Mouse (Mus musculus) limb, embryonic 12.5 days (tissue): ENCODE results near the gene Vstm2b. TPM values are rescaled to one million over a fixed set of nuclear protein-coding genes. Genes with fewer than 3 reads are reported as not detected.

Experiments used
- ATAC-seq: fragments of 200-750 bp; cut with Nextera tagmentation; 2 replicates; pipeline ENCODE4 v1.8.0; 2017; ENCODE audit warnings: low read depth, moderate TSS enrichment; ENCODE audit not compliant: insufficient number of reproducible peaks, insufficient read depth, low FRiP score, low TSS enrichment
- H3K27ac ChIP-seq: fragments of 300-500 bp; sonication (generic); 2 replicates; pipeline ENCODE4 v1.5.1; 2016; ENCODE audit warnings: mild to moderate bottlenecking, moderate library complexity
- H3K27me3 ChIP-seq: fragments of 300-500 bp; sonication (generic); 2 replicates; pipeline ENCODE4 v1.6.1; 2016; ENCODE audit warnings: mild to moderate bottlenecking, moderate library complexity
- H3K36me3 ChIP-seq: fragments of 300-500 bp; sonication (generic); 2 replicates; pipeline ENCODE4 v1.6.1; 2016; ENCODE audit warnings: mild to moderate bottlenecking, moderate library complexity
- H3K4me1 ChIP-seq: fragments of 300-500 bp; sonication (generic); replicated peaks from 2 replicates; pipeline ENCODE4 v1.6.1; 2016
- H3K4me2 ChIP-seq: fragments of 300-500 bp; sonication (generic); 2 replicates; pipeline ENCODE4 v1.6.1; 2016; ENCODE audit warnings: mild to moderate bottlenecking, moderate library complexity
- H3K4me3 ChIP-seq: fragments of 300-500 bp; sonication (generic); replicated peaks from 2 replicates; pipeline ENCODE4 v1.5.1; 2016; ENCODE audit warnings: mild to moderate bottlenecking
- H3K9ac ChIP-seq: fragments of 300-500 bp; sonication (generic); replicated peaks from 2 replicates; pipeline ENCODE4 v1.6.1; 2016; ENCODE audit warnings: mild to moderate bottlenecking, moderate library complexity
- H3K9me3 ChIP-seq: fragments of 300-500 bp; sonication (generic); 2 replicates; pipeline ENCODE4 v1.6.1; 2016; ENCODE audit warnings: mild to moderate bottlenecking, moderate library complexity
- WGBS: fragments of 180-500 bp; shearing (Covaris S2); methylation state at CpG from one replicate; pipeline ENCODE4 v1.1.7; 2016; 5-methylcytosine and 5-hydroxymethylcytosine counted together
- polyA plus RNA-seq: library from polyadenylated mRNA; unstranded; fragments of >200 nt; fragmentation: Nextera tagmentation; extraction: Ambion mirVana; gene quantifications from 2 replicates; pipeline ENCODE4 v1.2.1, GENCODE M21; 2016

Vstm2b gene
- 3.4 and 3.6 TPM in 2 replicates for polyA plus RNA-seq

DNA sequence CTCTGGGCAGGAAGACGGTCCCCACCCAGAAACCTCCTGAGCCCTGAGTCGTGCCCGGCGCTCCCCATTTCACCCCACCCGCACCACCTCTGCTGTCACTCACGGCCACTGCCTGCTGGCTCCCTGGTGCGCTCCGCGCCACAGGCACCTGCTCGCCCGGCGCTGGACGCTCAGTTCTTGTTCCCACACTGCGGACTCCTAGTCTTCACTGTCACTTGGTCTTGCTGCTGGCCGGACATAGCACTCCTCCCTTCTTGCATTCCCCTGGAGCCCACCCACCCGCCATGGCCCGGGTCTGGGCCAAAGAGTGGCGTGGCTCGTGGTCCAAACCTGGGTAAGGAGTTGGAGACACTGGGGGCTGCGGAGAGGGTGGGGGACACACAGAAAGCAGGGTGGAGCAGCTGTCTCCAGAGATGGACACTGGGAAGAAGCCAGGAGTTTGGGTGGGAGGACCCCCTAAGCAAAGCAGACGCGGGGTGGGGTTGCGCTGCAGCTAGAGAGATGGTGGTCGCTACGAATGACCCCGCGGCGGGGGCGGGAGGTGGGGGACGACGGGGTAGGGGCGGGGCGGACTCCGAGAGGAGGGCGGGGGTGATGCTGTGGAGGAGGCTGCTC, at the start of gene Vstm2b:
Gene Vstm2b, plus strand, starts transcription at position 233 of the 615 bp plus-strand sequence.
- 3% methylated on average over 30 of the region's 35 CpGs for WGBS

DNA sequence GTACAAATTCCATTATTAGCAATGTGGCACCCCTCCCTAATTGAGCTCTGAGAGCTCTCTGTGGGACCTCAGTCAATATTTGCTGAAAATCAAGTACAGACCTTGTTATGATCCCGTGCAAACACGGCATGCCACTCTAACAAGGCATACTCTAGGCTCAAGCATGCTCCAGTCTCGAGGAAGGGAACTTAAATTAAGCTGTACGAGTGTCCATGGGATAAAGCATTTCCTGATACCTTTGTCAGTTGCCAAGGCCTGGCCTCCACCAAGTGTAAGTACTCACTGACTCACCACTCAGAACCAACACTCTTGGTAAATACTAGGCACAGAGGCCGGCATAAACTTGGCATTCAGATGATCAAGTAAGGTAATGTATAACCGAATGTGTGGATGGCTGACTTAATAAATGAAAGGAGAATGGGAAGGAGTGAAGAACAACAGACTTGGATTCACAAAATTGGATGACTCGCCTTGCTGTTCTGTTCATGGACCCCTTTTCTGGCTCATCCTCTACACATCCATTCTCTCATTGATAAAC, 42.0 kb upstream of the Vstm2b start:
- no peaks in the 10 kb centered on the region for H3K27me3 ChIP-seq
- H3K4me2 ChIP-seq, result no peak overlapping the region
- H3K9ac ChIP-seq, result no peak overlapping the region
- no peaks in the 10 kb centered on the region for H3K4me1 ChIP-seq
- H3K9me3 ChIP-seq, result no peaks in the 10 kb centered on the region
- H3K4me3 ChIP-seq, result no peak overlapping the region
- H3K36me3 ChIP-seq, result no peaks in the 10 kb centered on the region
- ATAC-seq, result no peak
- no peak overlapping the region for H3K27ac ChIP-seq
- WGBS, result 85% methylated on average over 7 of the region's 7 CpGs

More for the DNA sequence above, at the start of gene Vstm2b:
- Histone ChIP-seq H3K9ac (peak within 1 kb of the TSS; percentile 59), H3K36me3 (no peaks in the 10 kb centered on the region), H3K27me3 (peaks cover 87% of the 10 kb centered on the region), H3K9me3 (no peaks in the 10 kb centered on the region), H3K4me2 (peak within 1 kb of the TSS; percentile 93), H3K4me1 (peaks cover 20% of the 10 kb centered on the region; the same call in 1 of the 2 replicates), H3K27ac (no peak within 1 kb of the TSS), H3K4me3 (peak within 1 kb of the TSS; percentile 56)
- ATAC-seq, result peak; percentile 7; the same call in 1 of the 2 replicates

- no peaks in the 10 kb centered on the region for H3K36me3 ChIP-seq
- no peak for ATAC-seq
- no peaks in the 10 kb centered on the region for H3K9me3 ChIP-seq
- no peaks in the 10 kb centered on the region for H3K27me3 ChIP-seq
- H3K4me2 ChIP-seq, result no peak overlapping the region
- H3K9ac ChIP-seq, result no peak overlapping the region
- H3K27ac ChIP-seq, result no peak overlapping the region
- H3K4me1 ChIP-seq, result no peaks in the 10 kb centered on the region
- 72% methylated on average over 7 of the region's 7 CpGs for WGBS
- H3K4me3 ChIP-seq, result no peak overlapping the region
These were observed 24.6 kb upstream of the Vstm2b start for GRCm38 (mm10) chr7:40873380-40873990.

DNA sequence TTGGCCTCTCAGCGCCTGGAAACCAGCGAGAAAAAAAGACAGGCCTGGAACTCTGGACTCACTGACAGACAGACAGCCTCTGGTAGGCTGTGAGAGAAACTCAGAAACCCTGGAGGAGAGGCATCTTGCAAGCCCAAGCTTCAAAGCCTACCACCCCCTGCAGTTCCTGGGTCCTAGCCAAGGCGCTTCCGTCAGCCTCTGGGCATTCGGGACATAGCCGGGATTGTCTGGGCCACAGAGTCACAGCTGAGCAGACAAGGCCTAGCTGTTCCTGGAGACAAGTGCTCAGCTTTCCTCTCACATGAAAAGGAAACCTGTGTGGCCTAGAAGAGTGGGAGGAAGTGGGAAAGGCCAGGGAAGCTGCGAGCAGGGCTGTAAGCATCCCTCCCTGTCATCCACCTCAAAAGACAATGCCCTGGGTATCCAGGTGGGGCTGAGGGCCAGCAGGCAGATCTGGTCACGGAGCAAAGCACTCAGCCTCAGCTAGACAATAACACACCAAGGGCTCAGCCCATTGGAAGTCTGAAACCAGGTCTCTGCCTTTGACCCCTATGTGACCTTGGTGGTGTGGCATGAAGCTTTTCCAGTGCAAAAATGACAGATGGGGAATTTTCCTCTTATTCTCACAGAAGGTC, 13.2 kb upstream of the Vstm2b start:
- no peak for ATAC-seq
- H3K4me1 ChIP-seq, result no peaks in the 10 kb centered on the region
- WGBS, result 70% methylated on average over 8 of the region's 8 CpGs

GRCm38 (mm10) chr7:40888358-40888757, 9.8 kb upstream of the Vstm2b start:
- no peak overlapping the region for H3K27ac ChIP-seq
- no peak overlapping the region for H3K4me3 ChIP-seq
- no peak for ATAC-seq
- 91% methylated on average over 3 of the region's 3 CpGs for WGBS
- no peaks in the 10 kb centered on the region for H3K4me1 ChIP-seq
- no peak overlapping the region for H3K9ac ChIP-seq
- H3K9me3 ChIP-seq, result no peaks in the 10 kb centered on the region
- H3K4me2 ChIP-seq, result no peak overlapping the region
- no peaks in the 10 kb centered on the region; the same call in 1 of the 2 replicates for H3K27me3 ChIP-seq
- no peaks in the 10 kb centered on the region for H3K36me3 ChIP-seq

More for the DNA sequence above, 13.2 kb upstream of the Vstm2b start:
- H3K4me2 ChIP-seq, result no peak overlapping the region
- H3K9me3 ChIP-seq, result no peaks in the 10 kb centered on the region
- no peak overlapping the region for H3K9ac ChIP-seq
- H3K27me3 ChIP-seq, result no peaks in the 10 kb centered on the region
- H3K4me3 ChIP-seq, result no peak overlapping the region
- no peak overlapping the region for H3K27ac ChIP-seq
- H3K36me3 ChIP-seq, result no peaks in the 10 kb centered on the region

GRCm38 (mm10) chr7:40896964-40897363, 1.2 kb upstream of the Vstm2b start:
- Histone ChIP-seq H3K4me3 (no peak overlapping the region), H3K4me2 (no peak overlapping the region), H3K4me1 (peaks cover 13% of the 10 kb centered on the region; the same call in 1 of the 2 replicates), H3K36me3 (no peaks in the 10 kb centered on the region), H3K9ac (no peak overlapping the region), H3K27ac (no peak overlapping the region), H3K27me3 (peaks cover 75% of the 10 kb centered on the region), H3K9me3 (no peaks in the 10 kb centered on the region)
- WGBS, result 65% methylated on average over 4 of the region's 4 CpGs
- no peak for ATAC-seq

GRCm38 (mm10) chr7:40898711-40899375, 715 bp downstream of the Vstm2b start:
- WGBS, result 0% methylated on average over 63 of the region's 70 CpGs
- Histone ChIP-seq H3K4me1 (peaks cover 20% of the 10 kb centered on the region; the same call in 1 of the 2 replicates), H3K27me3 (peaks cover 94% of the 10 kb centered on the region)

GRCm38 (mm10) chr7:40899376-40900265, 1.5 kb downstream of the Vstm2b start:
- H3K27ac ChIP-seq, result no peak overlapping the region
- H3K27me3 ChIP-seq, result peaks cover 95% of the 10 kb centered on the region

More at GRCm38 (mm10) chr7:40898711-40899375, 715 bp downstream of the Vstm2b start:
- Histone ChIP-seq H3K9ac (peak overlapping the region; percentile 59), H3K4me3 (peak overlapping the region; percentile 56), H3K36me3 (no peaks in the 10 kb centered on the region), H3K9me3 (no peaks in the 10 kb centered on the region), H3K27ac (no peak overlapping the region), H3K4me2 (peak overlapping the region; percentile 93)
- peak; percentile 36 for ATAC-seq

DNA sequence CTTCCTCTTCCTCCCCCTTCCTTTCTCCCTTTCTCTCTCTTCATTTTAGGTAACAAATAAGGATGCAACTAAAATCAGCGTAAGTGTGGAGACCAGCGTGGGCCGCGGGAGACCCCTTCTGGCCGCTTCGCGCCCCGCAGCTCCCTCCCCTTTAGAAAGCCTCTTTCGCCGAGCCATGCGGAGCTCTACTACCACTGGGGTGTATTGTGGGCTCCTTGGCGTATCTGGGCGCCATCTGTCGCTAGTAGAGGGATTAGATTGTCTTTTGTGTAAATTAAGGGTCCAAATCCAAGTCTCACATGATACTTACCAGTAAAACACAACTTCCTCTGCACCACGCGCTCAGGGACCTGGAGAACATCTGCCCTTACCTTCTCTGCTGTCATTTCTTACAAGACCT, 3.1 kb downstream of the Vstm2b start:
- no peaks in the 10 kb centered on the region for H3K9me3 ChIP-seq
- peak overlapping the region; percentile 93 for H3K4me2 ChIP-seq
- WGBS, result 3% methylated on average over 16 of the region's 16 CpGs
- H3K27ac ChIP-seq, result no peak overlapping the region
- ATAC-seq, result 0 out of 2 replicates have a peak, but pooled peaks have one; percentile 52
- H3K9ac ChIP-seq, result no peak overlapping the region
- no peaks in the 10 kb centered on the region for H3K36me3 ChIP-seq
- H3K4me1 ChIP-seq, result peaks cover 20% of the 10 kb centered on the region; the same call in 1 of the 2 replicates
- peak overlapping the region; percentile 8; the same call in 1 of the 2 replicates for H3K4me3 ChIP-seq
- peaks cover 80% of the 10 kb centered on the region for H3K27me3 ChIP-seq

More at GRCm38 (mm10) chr7:40899376-40900265, 1.5 kb downstream of the Vstm2b start:
- WGBS, result under 1% methylated on average over 61 of the region's 61 CpGs
- Histone ChIP-seq H3K9me3 (no peaks in the 10 kb centered on the region), H3K36me3 (no peaks in the 10 kb centered on the region), H3K4me1 (peaks cover 20% of the 10 kb centered on the region; the same call in 1 of the 2 replicates), H3K9ac (peak overlapping the region; percentile 59), H3K4me2 (peak overlapping the region; percentile 93), H3K4me3 (peak overlapping the region; percentile 56)
- peak; percentile 41; the same call in 1 of the 2 replicates for ATAC-seq

DNA sequence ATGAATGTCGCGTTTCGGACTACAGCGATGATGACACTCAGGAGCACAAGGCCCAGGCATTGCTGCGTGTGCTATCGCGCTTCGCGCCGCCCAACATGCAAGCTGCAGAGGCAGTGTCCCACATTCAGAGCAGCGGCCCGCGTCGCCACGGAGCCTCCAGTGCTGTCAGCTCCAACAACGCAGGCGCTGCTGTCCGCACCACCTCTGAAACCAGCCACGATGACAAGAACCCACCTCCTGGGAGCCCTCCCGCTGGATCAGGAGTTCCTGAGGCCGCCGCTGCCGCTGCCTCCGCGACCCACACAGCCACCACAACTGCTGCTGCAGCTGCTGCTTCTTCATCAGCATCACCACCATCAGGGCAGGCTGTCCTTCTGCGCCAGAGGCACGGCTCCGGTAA, 4.4 kb downstream of the Vstm2b start:
- no peak for ATAC-seq
- 5% methylated on average over 28 of the region's 28 CpGs for WGBS
- Histone ChIP-seq H3K4me3 (peak overlapping the region; percentile 26), H3K27me3 (peaks cover 67% of the 10 kb centered on the region), H3K4me2 (peak overlapping the region; percentile 51), H3K9ac (no peak overlapping the region; the same call in 1 of the 2 replicates), H3K36me3 (no peaks in the 10 kb centered on the region), H3K4me1 (peaks cover 20% of the 10 kb centered on the region; the same call in 1 of the 2 replicates), H3K27ac (no peak overlapping the region), H3K9me3 (no peaks in the 10 kb centered on the region)
